ENCODE assay signal across 11 mouse cellular contexts in the genomic region with DNA sequence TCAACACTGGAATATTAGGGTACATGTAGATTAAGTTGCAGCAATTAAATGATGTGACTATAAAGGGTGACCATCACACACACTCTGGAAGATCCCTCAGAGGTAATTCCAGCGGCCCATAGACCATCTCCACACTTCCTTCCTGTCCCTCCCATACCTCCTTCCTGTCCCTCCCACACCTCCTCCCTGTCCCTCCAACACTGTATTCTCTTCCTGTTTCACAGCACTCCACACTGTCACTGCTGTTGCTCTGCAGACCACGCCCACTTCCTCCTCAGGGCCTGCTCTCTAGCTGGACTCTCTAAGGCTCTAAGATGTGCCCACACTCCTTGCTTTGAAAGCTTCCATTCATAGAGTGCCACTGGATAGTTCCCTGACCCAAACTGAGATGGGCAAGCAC. TPM values are rescaled to one million over a fixed set of nuclear protein-coding genes. Genes with fewer than 3 reads are reported as not detected.
DNase-seq lines count a peak whose midpoint lies in the region; ATAC-seq lines count a peak whose summit lies in the region.
"Had no signal": no experiment of that assay in that cellular context is flagged by ENCODE, and none has a peak within 500 bp of the region (broad histone marks: within the 10 kb centered on the region; RNA-seq: fewer than 3 reads in every experiment).

No protein-coding gene starts in this region.

- no peak overlapping the region for H3K4me2 ChIP-seq in liver, embryonic 15.5 days
- H3K4me2 ChIP-seq in midbrain, embryonic 11.5 days = no peak overlapping the region
- H3K4me2 ChIP-seq: embryonic facial prominence, embryonic 15.5 days; hindbrain, embryonic 14.5 days had no signal

- H3K27me3 ChIP-seq in liver, embryonic 15.5 days = no peaks in the 10 kb centered on the region
- H3K27me3 ChIP-seq in midbrain, embryonic 11.5 days (ENCODE audit: control insufficient read depth, insufficient read depth, low read length) = no peaks in the 10 kb centered on the region
- H3K27me3 ChIP-seq: embryonic facial prominence, embryonic 15.5 days had no signal

- peak; percentile 9 for DNase-seq in kidney, adult 11 months
- no peak for DNase-seq in kidney, adult 18-20 months
- DNase-seq in MN1 (ENCODE audit: low spot score) = peak; percentile 20
- DNase-seq in thymus, adult 18-20 months = peak; percentile 22 to 55
- no peak for DNase-seq in Muller cell, postnatal 12 days (ENCODE audit: inconsistent ontology term)
- DNase-seq in layer of hippocampus, adult 11-12 months (ENCODE audit: low spot score) = no peak
- no peak for DNase-seq in midbrain, embryonic 11.5 days (ENCODE audit: low spot score, missing footprints)

- H3K4me3 ChIP-seq in liver, embryonic 15.5 days (replicated peaks) = no peak overlapping the region
- H3K4me3 ChIP-seq in midbrain, embryonic 11.5 days (ENCODE audit: low read depth, low read length) = no peak overlapping the region
- H3K4me3 ChIP-seq: embryonic facial prominence, embryonic 15.5 days had no signal

- no peak overlapping the region for H3K27ac ChIP-seq in liver, embryonic 15.5 days (replicated peaks)
- no peak overlapping the region for H3K27ac ChIP-seq in midbrain, embryonic 11.5 days (ENCODE audit: low read depth, low read length)
- H3K27ac ChIP-seq: embryonic facial prominence, embryonic 15.5 days; hindbrain, embryonic 14.5 days had no signal

- ATAC-seq in liver, embryonic 15.5 days (ENCODE audit: insufficient read depth) = peak; percentile 22; the same call in 1 of the 2 replicates
- ATAC-seq in midbrain, embryonic 11.5 days (ENCODE audit: low FRiP score) = no peak

- H3K4me1 ChIP-seq in liver, embryonic 15.5 days (replicated peaks) = no peaks in the 10 kb centered on the region
- no peaks in the 10 kb centered on the region for H3K4me1 ChIP-seq in midbrain, embryonic 11.5 days (ENCODE audit: control insufficient read depth, insufficient read depth, low read length)
- H3K4me1 ChIP-seq: embryonic facial prominence, embryonic 15.5 days had no signal

- H3K36me3 ChIP-seq in liver, embryonic 15.5 days (replicated peaks) = no peaks in the 10 kb centered on the region
- H3K36me3 ChIP-seq in midbrain, embryonic 11.5 days (ENCODE audit: control insufficient read depth, insufficient read depth, low read length) = no peaks in the 10 kb centered on the region
- H3K36me3 ChIP-seq: embryonic facial prominence, embryonic 15.5 days had no signal

- H3K9ac ChIP-seq in liver, embryonic 15.5 days = no peak overlapping the region
- no peak overlapping the region for H3K9ac ChIP-seq in midbrain, embryonic 11.5 days (ENCODE audit: low read length)
- H3K9ac ChIP-seq: embryonic facial prominence, embryonic 15.5 days; hindbrain, embryonic 14.5 days had no signal

- H3K9me3 ChIP-seq in liver, embryonic 15.5 days (replicated peaks) = no peaks in the 10 kb centered on the region
- H3K9me3 ChIP-seq in midbrain, embryonic 11.5 days (ENCODE audit: control insufficient read depth, low read length) = no peaks in the 10 kb centered on the region; the same call in 1 of the 2 replicates
- H3K9me3 ChIP-seq: embryonic facial prominence, embryonic 15.5 days had no signal

- WGBS in liver, embryonic 15.5 days (ENCODE audit: insufficient replicate concordance) = 26% methylated on average over 2 of the region's 2 CpGs
- 85% methylated on average over 2 of the region's 2 CpGs for WGBS in midbrain, embryonic 11.5 days

RNA-seq across cellular contexts. Expression of gene Odaph, which starts 13.5 kb away (rescaled TPM):
- not detected in 2 replicates for polyA plus RNA-seq in liver, embryonic 15.5 days (2015; fragmentation: Nextera tagmentation; extraction: Ambion mirVana)
- not detected in 2 replicates for polyA plus RNA-seq in midbrain, embryonic 11.5 days (2014; fragmentation: Nextera tagmentation; extraction: Ambion mirVana)
- polyA plus RNA-seq: hindbrain, embryonic 14.5 days; liver, adult 2 months had no signal

RNA-seq across cellular contexts. Expression of gene Rchy1, which starts 37.9 kb away (rescaled TPM):
- polyA plus RNA-seq in liver, embryonic 15.5 days (2015; fragmentation: Nextera tagmentation; extraction: Ambion mirVana) = 32.0 and 34.1 TPM in 2 replicates
- polyA plus RNA-seq in midbrain, embryonic 11.5 days (2014; fragmentation: Nextera tagmentation; extraction: Ambion mirVana) = 40.9 and 45.6 TPM in 2 replicates

RNA-seq across cellular contexts. Expression of gene Cdkl2, which starts 42.9 kb away (rescaled TPM):
- 0.29 and 0.37 TPM in 2 replicates for polyA plus RNA-seq in liver, embryonic 15.5 days (2015; fragmentation: Nextera tagmentation; extraction: Ambion mirVana)
- polyA plus RNA-seq in midbrain, embryonic 11.5 days (2014; fragmentation: Nextera tagmentation; extraction: Ambion mirVana) = 0.37 and 0.48 TPM in 2 replicates

Comparison
In these comparisons a context has a peak if more than half of its experiments do, and no peak if none do; other contexts are left out.
1. DNase-seq: peak in kidney, adult 11 months (single experiment), MN1 (single experiment) and thymus, adult 18-20 months (2 of 2); none in kidney, adult 18-20 months (single experiment), Muller cell, postnatal 12 days (single experiment), layer of hippocampus, adult 11-12 months (single experiment) and midbrain, embryonic 11.5 days (single experiment).